Mouse (Mus musculus): ENCODE data around the gene Atp2c2.

DNA sequence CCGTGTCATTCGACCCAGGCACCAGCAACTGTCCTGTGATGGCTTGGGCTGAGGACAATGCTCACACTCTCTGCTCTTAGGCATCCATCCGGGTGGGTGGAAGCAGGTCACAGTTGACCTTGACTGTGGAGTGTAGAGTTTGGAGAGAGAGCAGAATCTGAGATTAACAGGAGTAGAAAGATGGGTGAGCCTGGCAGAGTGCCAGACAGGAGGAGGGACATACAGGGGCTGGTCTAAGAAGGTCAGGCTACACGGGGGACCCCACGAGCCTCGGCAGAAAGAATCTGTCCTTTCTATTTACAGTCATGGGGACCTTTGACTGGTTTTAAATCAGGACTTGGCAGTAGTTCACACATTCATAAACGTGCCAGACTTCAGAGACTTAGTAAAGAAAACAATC is 3.2 kb downstream of the Atp2c2 start:
- TF ChIP-seq CTCF (IDR thresholded peaks at IDR 0.05; ENCODE audit: low read depth, low read length): no peak
- TF ChIP-seq EP300 (IDR thresholded peaks at IDR 0.05; ENCODE audit: insufficient read depth, low read depth, low read length): no peak
- no peak for TF ChIP-seq POLR2A (IDR thresholded peaks at IDR 0.05; ENCODE audit: insufficient read depth, low read length)

Data from ES-Bruce4 (cell line).